Mouse (Mus musculus) ES-Bruce4 (cell line): ENCODE data around the gene Spata13. TPM values are rescaled to one million over a fixed set of nuclear protein-coding genes. Genes with fewer than 3 reads are reported as not detected.

Experiments used
- H3K27ac ChIP-seq: 2 replicates; pipeline ENCODE4 v1.5.1; 2012; ENCODE audit warnings: low read length, inconsistent platforms; ENCODE audit not compliant: insufficient read depth
- H3K27me3 ChIP-seq: 2 replicates; pipeline ENCODE4 v1.6.1; 2012; ENCODE audit warnings: mild to moderate bottlenecking, low read length, inconsistent platforms; ENCODE audit not compliant: control insufficient read depth, poor library complexity, insufficient read depth, severe bottlenecking
- H3K36me3 ChIP-seq: 2 replicates; pipeline ENCODE4 v1.6.1; 2012; ENCODE audit warnings: inconsistent platforms, mild to moderate bottlenecking, low read length, moderate library complexity; ENCODE audit not compliant: control insufficient read depth, poor library complexity, insufficient read depth, severe bottlenecking
- H3K4me1 ChIP-seq: one replicate; pipeline ENCODE4 v1.8.1; 2011; ENCODE audit warnings: low read length; ENCODE audit not compliant: control insufficient read depth, insufficient read depth
- H3K4me3 ChIP-seq: 2 replicates; pipeline ENCODE4 v1.5.1; 2011; ENCODE audit warnings: low read depth, mild to moderate bottlenecking, low read length
- H3K9ac ChIP-seq: 2 replicates; pipeline ENCODE4 v1.6.1; 2012; ENCODE audit warnings: low read depth, mild to moderate bottlenecking, inconsistent platforms; ENCODE audit not compliant: poor library complexity, severe bottlenecking
- H3K9me3 ChIP-seq: replicated peaks from 2 replicates; pipeline ENCODE4 v1.6.1; 2012; ENCODE audit warnings: mild to moderate bottlenecking, low read length, inconsistent platforms; ENCODE audit not compliant: control insufficient read depth, poor library complexity, insufficient read depth, severe bottlenecking
- CTCF ChIP-seq: IDR thresholded peaks from one replicate; pipeline ENCODE4 v1.8.1; 2011; ENCODE audit warnings: low read depth, low read length
- EP300 ChIP-seq: IDR thresholded peaks from 2 replicates; pipeline ENCODE4 v1.6.1; 2011; ENCODE audit warnings: low read depth, low read length; ENCODE audit not compliant: insufficient read depth
- POLR2A ChIP-seq: IDR thresholded peaks from one replicate; pipeline ENCODE4 v1.8.1; 2011; ENCODE audit warnings: low read length; ENCODE audit not compliant: insufficient read depth
- polyA plus RNA-seq: library from polyadenylated mRNA; stranded (reverse); fragments of >200 nt; gene quantifications from 2 replicates; pipeline ENCODE4 v1.2.4, GENCODE M21; 2011; ENCODE audit warnings: low read depth; ENCODE audit not compliant: missing spikeins, insufficient read depth, insufficient read length

The Spata13 gene
- polyA plus RNA-seq, 1 experiment: 38.5 TPM

DNA sequence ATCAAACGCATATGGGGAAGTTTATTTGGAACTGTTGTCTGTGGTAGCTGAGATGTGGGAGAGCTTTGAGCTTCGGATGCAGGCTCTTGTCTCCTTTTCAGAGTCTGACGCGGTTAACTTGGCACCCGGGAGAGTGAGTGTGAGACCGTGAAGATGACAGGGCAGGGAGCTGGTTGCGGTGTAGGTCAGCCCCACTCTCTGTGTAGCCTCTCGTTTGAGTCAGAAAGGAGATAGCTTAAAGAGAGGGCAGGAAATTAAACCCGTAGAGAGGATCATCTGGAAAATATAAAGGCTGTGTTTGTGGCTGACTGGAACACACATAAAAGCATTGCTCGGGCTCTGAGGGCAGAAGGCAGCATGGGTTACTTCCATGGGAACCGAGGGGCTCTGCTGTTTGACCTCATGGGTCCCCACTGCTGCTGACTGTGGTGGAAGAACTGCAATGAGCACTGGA, 173.1 kb downstream of the Spata13 start:
- TF ChIP-seq CTCF (no peak), EP300 (no peak)
- Histone ChIP-seq H3K36me3 (peaks cover 3% of the 10 kb centered on the region; the same call in 1 of the 2 replicates), H3K27ac (no peak overlapping the region), H3K4me1 (no peaks in the 10 kb centered on the region), H3K27me3 (no peaks in the 10 kb centered on the region), H3K9ac (no peak overlapping the region), H3K4me3 (no peak overlapping the region), H3K9me3 (no peaks in the 10 kb centered on the region)

DNA sequence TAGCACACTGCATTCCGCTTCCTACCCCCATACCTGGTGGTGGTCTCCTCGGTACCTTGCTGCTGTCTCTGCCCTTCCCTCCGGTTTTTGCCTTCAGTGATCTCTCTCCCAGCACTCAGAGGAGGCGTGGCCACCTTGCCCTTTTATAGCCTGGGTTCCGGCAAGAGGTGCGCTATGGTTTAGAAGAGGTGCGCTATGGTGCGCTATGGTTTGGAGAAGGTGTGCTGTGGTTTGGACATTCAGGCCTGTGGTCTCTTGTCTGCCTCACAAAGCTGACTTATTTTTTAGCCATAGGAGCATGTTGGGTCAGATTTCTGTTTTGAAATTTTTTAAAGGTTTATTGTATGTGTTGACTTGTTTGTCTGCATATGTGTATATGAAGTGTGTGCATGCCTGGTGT, 176.1 kb downstream of the Spata13 start:
- Histone ChIP-seq H3K4me1 (no peaks in the 10 kb centered on the region), H3K9me3 (no peaks in the 10 kb centered on the region), H3K9ac (no peak overlapping the region), H3K27me3 (no peaks in the 10 kb centered on the region), H3K27ac (no peak overlapping the region), H3K36me3 (no peaks in the 10 kb centered on the region), H3K4me3 (no peak overlapping the region)
- TF ChIP-seq POLR2A (no peak), EP300 (no peak), CTCF (no peak)

DNA sequence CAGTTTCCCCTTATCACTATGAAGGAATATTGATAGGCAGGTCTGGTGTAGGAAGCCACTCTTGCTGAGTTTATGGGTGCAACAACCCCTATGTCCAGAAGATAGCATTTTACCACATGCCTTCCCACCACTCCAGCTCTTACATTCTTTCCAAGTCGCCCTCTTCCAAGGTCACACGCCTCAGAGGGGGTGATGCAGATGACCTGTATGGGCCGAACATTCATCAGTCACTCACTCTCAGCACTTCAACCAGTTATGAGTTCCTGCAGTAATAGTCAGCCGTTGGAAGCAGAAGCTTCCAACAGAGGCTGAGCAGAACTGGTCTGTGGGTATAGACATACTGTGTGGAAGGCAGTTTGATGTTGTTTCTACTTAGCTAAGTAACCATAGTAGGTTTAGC, 177.7 kb downstream of the Spata13 start:
- H3K9ac ChIP-seq: no peak overlapping the region
- H3K27me3 ChIP-seq: no peaks in the 10 kb centered on the region
- no peaks in the 10 kb centered on the region for H3K4me1 ChIP-seq
- H3K36me3 ChIP-seq: no peaks in the 10 kb centered on the region
- H3K27ac ChIP-seq: no peak overlapping the region
- H3K4me3 ChIP-seq: no peak overlapping the region
- H3K9me3 ChIP-seq: no peaks in the 10 kb centered on the region
- no peak for TF ChIP-seq EP300

Other genes with a start within 250 kb of the Spata13 start
- not detected in 2 replicates for gene C1qtnf9, start 134.1 kb downstream of the Spata13 start, polyA plus RNA-seq
- 25.9 and 26.0 TPM in 2 replicates for gene Mipep, start 150.6 kb downstream of the Spata13 start, polyA plus RNA-seq